In genomic region chr16:77093526-77093925, GRCm38 (mm10) we compare ENCODE assay signal across 11 mouse cellular contexts.
DNase-seq lines count a peak whose midpoint lies in the region; TF ChIP-seq lines count a peak whose summit lies in the region.
"Had no signal": no experiment of that assay in that cellular context is flagged by ENCODE, and none has a peak within 500 bp of the region (broad histone marks: within the 10 kb centered on the region; RNA-seq: fewer than 3 reads in every experiment).

No protein-coding gene starts in this region.

- WGBS in lung, adult 2 months, result 67% methylated on average over 9 of the region's 9 CpGs

- no peaks in the 10 kb centered on the region for H3K4me1 ChIP-seq in lung, adult 2 months (ENCODE audit: control insufficient read depth, insufficient read depth, low read length)
- H3K4me1 ChIP-seq: embryonic facial prominence, embryonic 12.5 days; limb, embryonic 15.5 days had no signal

- no peak for TF ChIP-seq POLR2A in lung, adult 2 months (IDR thresholded peaks at IDR 0.05; ENCODE audit: borderline replicate concordance, extremely low read depth, low read depth, low read length)

- H3K4me3 ChIP-seq in lung, adult 2 months (replicated peaks; ENCODE audit: extremely low read depth, low read depth, low read length), result no peak overlapping the region
- H3K4me3 ChIP-seq: embryonic facial prominence, embryonic 12.5 days; limb, embryonic 15.5 days had no signal

- DNase-seq in adrenal gland, postnatal 14 days, result peak; percentile 14
- no peak for DNase-seq in adrenal gland, adult 8-10 months
- DNase-seq in lung, adult 18-20 months, result peak; percentile 11 to 17
- no peak for DNase-seq in lung, adult 2 months
- DNase-seq in heart, adult 9 months (ENCODE audit: low spot score in 2 of 2), result peak; percentile 16
- peak; percentile 47 for DNase-seq in lung, postnatal 36 days
- DNase-seq in T-cell, adult 2 months (ENCODE audit: low spot score), result no peak
- no peak for DNase-seq in left cerebral cortex, postnatal 10 days (ENCODE audit: extremely low spot score in 1 of 2, low spot score in 2 of 2)
- DNase-seq: layer of hippocampus, postnatal 36 days had no signal

- intact Hi-C loops in left cerebral cortex, postnatal 10 days (cut with DNase I), result no loop called here

- TF ChIP-seq CTCF in lung, adult 2 months (IDR thresholded peaks at IDR 0.05; ENCODE audit: insufficient read depth, low read length), result no peak

Comparison
In these comparisons a context has a peak if more than half of its experiments do, and no peak if none do; other contexts are left out.
1. DNase-seq: peak in adrenal gland, postnatal 14 days (single experiment), lung, adult 18-20 months (2 of 2), heart, adult 9 months (2 of 2) and lung, postnatal 36 days (single experiment); none in adrenal gland, adult 8-10 months (single experiment), lung, adult 2 months (single experiment), T-cell, adult 2 months (single experiment) and left cerebral cortex, postnatal 10 days (0 of 2).